Mouse (Mus musculus): ENCODE data around the gene Lrrc36. TPM values are rescaled to one million over a fixed set of nuclear protein-coding genes. Genes with fewer than 3 reads are reported as not detected.
A peak's percentile ranks its signal among the peaks of the same experiment; 100 is the strongest.

Lrrc36 gene
- polyA plus RNA-seq, 1 experiment from 2014 or later: 3.0 TPM

- ATAC-seq (ENCODE audit: low FRiP score): no peak
- Histone ChIP-seq H3K9me3 (ENCODE audit: control insufficient read depth, low read length) (no peaks in the 10 kb centered on the region), H3K9ac (ENCODE audit: low read depth, low read length) (0 out of 2 replicates have a peak overlapping the region, but pooled peaks have one; percentile 24), H3K36me3 (ENCODE audit: control insufficient read depth, insufficient read depth, low read length) (no peaks in the 10 kb centered on the region), H3K27ac (ENCODE audit: low read depth, low read length) (no peak overlapping the region), H3K4me1 (replicated peaks; ENCODE audit: control insufficient read depth, insufficient read depth, low read length) (no peaks in the 10 kb centered on the region), H3K4me3 (ENCODE audit: low read depth, low read length) (no peak overlapping the region), H3K4me2 (replicated peaks; ENCODE audit: low read depth, low read length) (no peak overlapping the region), H3K27me3 (ENCODE audit: control insufficient read depth, insufficient read depth, low read length) (no peaks in the 10 kb centered on the region)
- no peak for DNase-seq (ENCODE audit: low spot score)
- 54% methylated on average over 1 of the region's 2 CpGs for WGBS
Measured at GRCm38 (mm10) chr8:105508758-105509157, 95.4 kb downstream of the Lrrc36 start.

GRCm38 (mm10) chr8:105509997-105510735 is 96.8 kb downstream of the Lrrc36 start:
- DNase-seq (ENCODE audit: low spot score): no peak
- Histone ChIP-seq H3K27ac (ENCODE audit: low read depth, low read length) (no peak overlapping the region), H3K4me1 (replicated peaks; ENCODE audit: control insufficient read depth, insufficient read depth, low read length) (no peaks in the 10 kb centered on the region), H3K9me3 (ENCODE audit: control insufficient read depth, low read length) (no peaks in the 10 kb centered on the region), H3K4me3 (ENCODE audit: low read depth, low read length) (no peak overlapping the region), H3K9ac (ENCODE audit: low read depth, low read length) (no peak overlapping the region), H3K27me3 (ENCODE audit: control insufficient read depth, insufficient read depth, low read length) (no peaks in the 10 kb centered on the region), H3K4me2 (replicated peaks; ENCODE audit: low read depth, low read length) (no peak overlapping the region), H3K36me3 (ENCODE audit: control insufficient read depth, insufficient read depth, low read length) (no peaks in the 10 kb centered on the region)
- no peak for ATAC-seq (ENCODE audit: low FRiP score)
- WGBS: 55% methylated on average over 12 of the region's 12 CpGs

Other genes starting within 250 kb of the Lrrc36 start
- 65.1 and 69.0 TPM in 2 replicates for gene Cbfb, start 242.9 kb upstream of the Lrrc36 start, polyA plus RNA-seq (2014; fragmentation: Nextera tagmentation; extraction: Ambion mirVana)
- 33.2 and 34.1 TPM in 2 replicates for gene D230025D16Rik, start 188.4 kb upstream of the Lrrc36 start, polyA plus RNA-seq (2014; fragmentation: Nextera tagmentation; extraction: Ambion mirVana)
- 4.2 and 6.3 TPM in 2 replicates for gene B3gnt9, start 158.4 kb upstream of the Lrrc36 start, polyA plus RNA-seq (2014; fragmentation: Nextera tagmentation; extraction: Ambion mirVana)
- 13.5 and 14.3 TPM in 2 replicates for gene Tradd, start 149.0 kb upstream of the Lrrc36 start, polyA plus RNA-seq (2014; fragmentation: Nextera tagmentation; extraction: Ambion mirVana)
- 0.78 and 1.4 TPM in 2 replicates for gene Fbxl8, start 148.9 kb upstream of the Lrrc36 start, polyA plus RNA-seq (2014; fragmentation: Nextera tagmentation; extraction: Ambion mirVana)
- 0.21 and 0.52 TPM in 2 replicates for gene Hsf4, start 143.8 kb upstream of the Lrrc36 start, polyA plus RNA-seq (2014; fragmentation: Nextera tagmentation; extraction: Ambion mirVana)
- gene Nol3, start 137.4 kb upstream of the Lrrc36 start, polyA plus RNA-seq (2014; fragmentation: Nextera tagmentation; extraction: Ambion mirVana): 2.7 and 3.1 TPM in 2 replicates
- gene 4931428F04Rik, start 123.7 kb upstream of the Lrrc36 start, polyA plus RNA-seq (2014; fragmentation: Nextera tagmentation; extraction: Ambion mirVana): 31.7 and 40.2 TPM in 2 replicates
- gene Exoc3l, start 117.5 kb upstream of the Lrrc36 start, polyA plus RNA-seq (2014; fragmentation: Nextera tagmentation; extraction: Ambion mirVana): 6.0 and 10.0 TPM in 2 replicates
- 96.7 and 97.1 TPM in 2 replicates for gene E2f4, start 115.9 kb upstream of the Lrrc36 start, polyA plus RNA-seq (2014; fragmentation: Nextera tagmentation; extraction: Ambion mirVana)
- 1.7 and 2.6 TPM in 2 replicates for gene Elmo3, start 108.0 kb upstream of the Lrrc36 start, polyA plus RNA-seq (2014; fragmentation: Nextera tagmentation; extraction: Ambion mirVana)
- gene Lrrc29, start 87.3 kb upstream of the Lrrc36 start, polyA plus RNA-seq (2014; fragmentation: Nextera tagmentation; extraction: Ambion mirVana): 0.98 and 1.2 TPM in 2 replicates
- gene Tmem208, start 87.2 kb upstream of the Lrrc36 start, polyA plus RNA-seq (2014; fragmentation: Nextera tagmentation; extraction: Ambion mirVana): 102 and 105 TPM in 2 replicates
- gene Fhod1, start 65.6 kb upstream of the Lrrc36 start, polyA plus RNA-seq (2014; fragmentation: Nextera tagmentation; extraction: Ambion mirVana): 1.8 and 3.6 TPM in 2 replicates
- gene Slc9a5, start 64.7 kb upstream of the Lrrc36 start, polyA plus RNA-seq (2014; fragmentation: Nextera tagmentation; extraction: Ambion mirVana): 3.9 and 4.5 TPM in 2 replicates
- 0.26 and 0.73 TPM in 2 replicates for gene Plekhg4, start 40.3 kb upstream of the Lrrc36 start, polyA plus RNA-seq (2014; fragmentation: Nextera tagmentation; extraction: Ambion mirVana)
- gene Kctd19, start 69 bp upstream of the Lrrc36 start, polyA plus RNA-seq (2014; fragmentation: Nextera tagmentation; extraction: Ambion mirVana): 0.14 TPM in 1 of 2 replicates, not detected in the other
- gene Tppp3, start 58.0 kb downstream of the Lrrc36 start, polyA plus RNA-seq (2014; fragmentation: Nextera tagmentation; extraction: Ambion mirVana): 206 and 218 TPM in 2 replicates
- 19.0 and 19.7 TPM in 2 replicates for gene Zdhhc1, start 83.3 kb downstream of the Lrrc36 start, polyA plus RNA-seq (2014; fragmentation: Nextera tagmentation; extraction: Ambion mirVana)
- gene Hsd11b2, start 105.2 kb downstream of the Lrrc36 start, polyA plus RNA-seq (2014; fragmentation: Nextera tagmentation; extraction: Ambion mirVana): 19.6 and 21.1 TPM in 2 replicates
- gene Atp6v0d1, start 152.5 kb downstream of the Lrrc36 start, polyA plus RNA-seq (2014; fragmentation: Nextera tagmentation; extraction: Ambion mirVana): 141 and 155 TPM in 2 replicates
- gene Ripor1, start 191.7 kb downstream of the Lrrc36 start, polyA plus RNA-seq (2014; fragmentation: Nextera tagmentation; extraction: Ambion mirVana): 11.8 and 12.4 TPM in 2 replicates
- gene Ctcf, start 223.0 kb downstream of the Lrrc36 start, polyA plus RNA-seq (2014; fragmentation: Nextera tagmentation; extraction: Ambion mirVana): 115 and 121 TPM in 2 replicates
- gene Agrp, start 223.8 kb downstream of the Lrrc36 start, polyA plus RNA-seq (2014; fragmentation: Nextera tagmentation; extraction: Ambion mirVana): 0.68 and 2.1 TPM in 2 replicates

Data from hindbrain, embryonic 11.5 days (tissue).